Mouse (Mus musculus): ENCODE measurements at regions not wholly inside any gene's neighbourhood (a gene's known extent, or its start where the extent isn't known, plus 50 kb on each side); places are given as distances from the start of the nearest gene placed in this dataset.

GRCm38 (mm10) chr13:101509946-101510345, 258.1 kb downstream of the Pik3r1 start:
- TF ChIP-seq TCF3 (IDR thresholded peaks at IDR 0.05; ENCODE audit: insufficient read length, low read depth) (no peak), MYOD1 (IDR thresholded peaks at IDR 0.05; ENCODE audit: control insufficient read depth in 1 of 3, insufficient read length in 2 of 3, low read depth in 2 of 3) (no peak), MAX (IDR thresholded peaks at IDR 0.05; ENCODE audit: low read depth) (no peak), CEBPB (IDR thresholded peaks at IDR 0.05; ENCODE audit: insufficient read depth, poor library complexity, severe bottlenecking) (no peak), TCF12 (IDR thresholded peaks at IDR 0.05; ENCODE audit: insufficient read depth, poor library complexity, severe bottlenecking) (no peak), SRF (IDR thresholded peaks at IDR 0.05; ENCODE audit: control insufficient read depth, insufficient read length, low read depth) (no peak), E2F4 (IDR thresholded peaks at IDR 0.05; ENCODE audit: insufficient read depth) (no peak), POLR2A (IDR thresholded peaks at IDR 0.05; ENCODE audit: insufficient read length, low read depth) (no peak), MYOG (IDR thresholded peaks at IDR 0.05; ENCODE audit: control insufficient read depth in 1 of 3, insufficient read depth in 1 of 3, insufficient read length in 2 of 3, low read depth in 2 of 3) (no peak), POLR2AphosphoS2 (IDR thresholded peaks at IDR 0.05; ENCODE audit: insufficient read length, low read depth) (no peak), REST (IDR thresholded peaks at IDR 0.05; ENCODE audit: insufficient read depth, insufficient read length) (no peak), USF1 (IDR thresholded peaks at IDR 0.05; ENCODE audit: low read depth) (no peak)
- Histone ChIP-seq H3K36me3 (ENCODE audit: control insufficient read depth, insufficient read depth) (no peaks in the 10 kb centered on the region), H3K27me3 (ENCODE audit: control insufficient read depth, insufficient read depth, insufficient read length) (no peaks in the 10 kb centered on the region), H3ac (ENCODE audit: control insufficient read depth, insufficient read length) (no peak overlapping the region), H3K79me2 (ENCODE audit: control insufficient read depth, insufficient read depth) (no peaks in the 10 kb centered on the region), H3K4me2 (ENCODE audit: low read depth) (no peak overlapping the region), H3K4me3 (no peak overlapping the region)

DNA sequence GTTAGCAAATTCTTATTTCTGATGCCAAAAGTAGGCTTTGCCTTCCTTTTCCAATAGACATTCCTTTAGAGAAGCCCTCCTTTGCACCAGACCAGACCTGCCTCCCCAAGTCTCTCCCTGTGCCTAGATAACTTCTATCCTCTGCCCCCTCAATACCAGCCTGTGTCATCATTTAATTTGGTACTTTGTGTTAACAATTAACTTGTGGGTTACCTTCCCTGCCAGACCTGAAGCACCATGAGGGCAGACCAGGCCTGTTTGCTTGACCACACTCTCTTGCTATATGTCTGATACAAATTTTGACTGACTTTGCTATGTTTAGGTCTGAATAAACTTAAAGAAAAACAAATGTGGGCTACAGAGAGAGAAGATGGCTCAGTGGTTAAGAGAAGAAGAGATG, 259.7 kb downstream of the Pik3r1 start:
- no peak overlapping the region for H3K4me3 ChIP-seq
- H3K79me2 ChIP-seq (ENCODE audit: control insufficient read depth, insufficient read depth): no peaks in the 10 kb centered on the region
- H3K27me3 ChIP-seq (ENCODE audit: control insufficient read depth, insufficient read depth, insufficient read length): no peaks in the 10 kb centered on the region
- H3K4me2 ChIP-seq (ENCODE audit: low read depth): no peak overlapping the region
- H3ac ChIP-seq (ENCODE audit: control insufficient read depth, insufficient read length): no peak overlapping the region
- no peak for TF ChIP-seq TCF12 (IDR thresholded peaks at IDR 0.05; ENCODE audit: insufficient read depth, poor library complexity, severe bottlenecking)
- TF ChIP-seq USF1 (IDR thresholded peaks at IDR 0.05; ENCODE audit: low read depth): no peak
- no peak for TF ChIP-seq E2F4 (IDR thresholded peaks at IDR 0.05; ENCODE audit: insufficient read depth)
- no peak for TF ChIP-seq MYOG (IDR thresholded peaks at IDR 0.05; ENCODE audit: control insufficient read depth in 1 of 3, insufficient read depth in 1 of 3, insufficient read length in 2 of 3, low read depth in 2 of 3)
- no peak for TF ChIP-seq SRF (IDR thresholded peaks at IDR 0.05; ENCODE audit: control insufficient read depth, insufficient read length, low read depth)
- TF ChIP-seq MYOD1 (IDR thresholded peaks at IDR 0.05; ENCODE audit: control insufficient read depth in 1 of 3, insufficient read length in 2 of 3, low read depth in 2 of 3): no peak
- no peak for TF ChIP-seq TCF3 (IDR thresholded peaks at IDR 0.05; ENCODE audit: insufficient read length, low read depth)
- no peak for TF ChIP-seq CEBPB (IDR thresholded peaks at IDR 0.05; ENCODE audit: insufficient read depth, poor library complexity, severe bottlenecking)
- no peak for TF ChIP-seq POLR2AphosphoS2 (IDR thresholded peaks at IDR 0.05; ENCODE audit: insufficient read length, low read depth)
- TF ChIP-seq MAX (IDR thresholded peaks at IDR 0.05; ENCODE audit: low read depth): no peak
- TF ChIP-seq REST (IDR thresholded peaks at IDR 0.05; ENCODE audit: insufficient read depth, insufficient read length): no peak
- no peak for TF ChIP-seq POLR2A (IDR thresholded peaks at IDR 0.05; ENCODE audit: insufficient read length, low read depth)
- H3K36me3 ChIP-seq (ENCODE audit: control insufficient read depth, insufficient read depth): no peaks in the 10 kb centered on the region

DNA sequence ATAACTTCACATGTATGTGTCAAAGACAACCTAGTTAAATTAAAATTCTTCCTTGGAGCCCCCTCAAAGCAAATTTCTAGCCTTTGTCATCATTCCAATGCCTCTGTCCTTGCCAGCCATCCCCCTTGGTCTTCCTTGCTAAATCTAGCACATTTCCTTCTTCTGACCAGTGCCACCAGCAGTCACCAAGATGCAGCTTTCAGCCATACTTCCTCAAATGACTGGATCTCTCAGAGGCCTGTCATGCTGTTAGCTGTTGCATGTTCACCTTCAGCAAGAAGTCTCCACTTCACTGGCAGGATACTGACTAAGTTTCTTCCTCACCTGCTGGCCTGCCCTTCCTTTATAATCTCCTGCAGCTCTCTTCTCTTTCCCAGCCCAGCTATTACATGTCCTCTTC, 261.3 kb downstream of the Pik3r1 start:
- no peak for TF ChIP-seq TCF3 (IDR thresholded peaks at IDR 0.05; ENCODE audit: insufficient read length, low read depth)
- TF ChIP-seq CEBPB (IDR thresholded peaks at IDR 0.05; ENCODE audit: insufficient read depth, poor library complexity, severe bottlenecking): no peak
- TF ChIP-seq POLR2AphosphoS2 (IDR thresholded peaks at IDR 0.05; ENCODE audit: insufficient read length, low read depth): no peak
- no peak for TF ChIP-seq MAX (IDR thresholded peaks at IDR 0.05; ENCODE audit: low read depth)
- no peak for TF ChIP-seq POLR2A (IDR thresholded peaks at IDR 0.05; ENCODE audit: insufficient read length, low read depth)
- TF ChIP-seq MYOG (IDR thresholded peaks at IDR 0.05; ENCODE audit: control insufficient read depth in 1 of 3, insufficient read depth in 1 of 3, insufficient read length in 2 of 3, low read depth in 2 of 3): no peak
- TF ChIP-seq USF1 (IDR thresholded peaks at IDR 0.05; ENCODE audit: low read depth): no peak
- no peak for TF ChIP-seq REST (IDR thresholded peaks at IDR 0.05; ENCODE audit: insufficient read depth, insufficient read length)
- Histone ChIP-seq H3ac (ENCODE audit: control insufficient read depth, insufficient read length) (no peak overlapping the region), H3K79me2 (ENCODE audit: control insufficient read depth, insufficient read depth) (no peaks in the 10 kb centered on the region)

DNA sequence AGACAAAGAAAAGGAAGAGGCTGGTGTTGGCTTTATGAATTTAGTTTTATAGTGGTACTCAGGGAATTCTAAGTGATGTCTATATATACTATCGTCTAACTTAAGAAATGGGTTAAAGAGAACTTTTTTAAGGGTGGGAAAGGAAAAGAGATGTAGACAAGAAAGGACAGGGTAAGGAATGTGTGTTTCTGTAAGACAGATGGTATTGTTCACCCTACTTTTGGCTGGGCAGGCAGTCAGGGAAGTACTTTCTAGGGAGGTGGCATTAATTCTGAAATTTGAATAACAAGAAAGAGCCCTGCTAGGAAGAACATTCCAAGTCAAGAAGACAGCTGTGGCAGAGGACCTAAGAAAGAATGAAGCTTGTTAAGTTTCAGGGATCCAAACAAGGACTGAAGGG, 263.0 kb downstream of the Pik3r1 start:
- H3K36me3 ChIP-seq (ENCODE audit: control insufficient read depth, insufficient read depth): no peaks in the 10 kb centered on the region
- no peak overlapping the region for H3K4me2 ChIP-seq (ENCODE audit: low read depth)
- TF ChIP-seq REST (IDR thresholded peaks at IDR 0.05; ENCODE audit: insufficient read depth, insufficient read length): no peak
- no peak for TF ChIP-seq CEBPB (IDR thresholded peaks at IDR 0.05; ENCODE audit: insufficient read depth, poor library complexity, severe bottlenecking)
- TF ChIP-seq POLR2A (IDR thresholded peaks at IDR 0.05; ENCODE audit: insufficient read length, low read depth): no peak
- TF ChIP-seq USF1 (IDR thresholded peaks at IDR 0.05; ENCODE audit: low read depth): no peak
- TF ChIP-seq MYOD1 (IDR thresholded peaks at IDR 0.05; ENCODE audit: control insufficient read depth in 1 of 3, insufficient read length in 2 of 3, low read depth in 2 of 3): no peak
- no peak for TF ChIP-seq E2F4 (IDR thresholded peaks at IDR 0.05; ENCODE audit: insufficient read depth)
- TF ChIP-seq TCF12 (IDR thresholded peaks at IDR 0.05; ENCODE audit: insufficient read depth, poor library complexity, severe bottlenecking): no peak
- no peak overlapping the region for H3ac ChIP-seq (ENCODE audit: control insufficient read depth, insufficient read length)
- H3K79me2 ChIP-seq (ENCODE audit: control insufficient read depth, insufficient read depth): no peaks in the 10 kb centered on the region
- no peak overlapping the region for H3K4me3 ChIP-seq
- H3K27me3 ChIP-seq (ENCODE audit: control insufficient read depth, insufficient read depth, insufficient read length): no peaks in the 10 kb centered on the region

More for the DNA sequence above, 261.3 kb downstream of the Pik3r1 start:
- Histone ChIP-seq H3K4me3 (no peak overlapping the region), H3K36me3 (ENCODE audit: control insufficient read depth, insufficient read depth) (no peaks in the 10 kb centered on the region), H3K4me2 (ENCODE audit: low read depth) (no peak overlapping the region), H3K27me3 (ENCODE audit: control insufficient read depth, insufficient read depth, insufficient read length) (no peaks in the 10 kb centered on the region)

DNA sequence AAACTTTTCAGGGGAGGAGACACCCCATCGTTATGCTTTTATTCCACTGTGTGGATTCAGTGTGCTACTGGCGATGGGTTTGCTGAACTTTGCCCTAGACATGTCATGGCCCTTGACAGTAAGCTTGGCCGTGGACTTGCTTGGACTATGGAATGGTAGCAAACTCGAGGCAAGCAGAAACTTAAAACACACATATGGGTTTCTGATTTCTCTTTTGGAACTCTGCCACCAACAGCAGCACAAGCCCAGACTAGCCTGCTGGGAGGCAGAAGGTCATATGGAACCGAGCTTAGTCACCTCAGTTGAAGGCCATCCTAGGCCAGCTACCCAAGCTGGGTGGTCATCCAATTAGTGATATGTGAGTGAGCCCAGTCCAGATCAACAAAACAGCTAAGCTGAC, 263.8 kb downstream of the Pik3r1 start:
- Histone ChIP-seq H3K27me3 (ENCODE audit: control insufficient read depth, insufficient read depth, insufficient read length) (no peaks in the 10 kb centered on the region), H3K79me2 (ENCODE audit: control insufficient read depth, insufficient read depth) (no peaks in the 10 kb centered on the region), H3K4me2 (ENCODE audit: low read depth) (no peak overlapping the region), H3K4me3 (no peak overlapping the region), H3ac (ENCODE audit: control insufficient read depth, insufficient read length) (no peak overlapping the region), H3K36me3 (ENCODE audit: control insufficient read depth, insufficient read depth) (no peaks in the 10 kb centered on the region)
- TF ChIP-seq POLR2AphosphoS2 (IDR thresholded peaks at IDR 0.05; ENCODE audit: insufficient read length, low read depth) (no peak), MAX (IDR thresholded peaks at IDR 0.05; ENCODE audit: low read depth) (no peak), TCF3 (IDR thresholded peaks at IDR 0.05; ENCODE audit: insufficient read length, low read depth) (no peak), TCF12 (IDR thresholded peaks at IDR 0.05; ENCODE audit: insufficient read depth, poor library complexity, severe bottlenecking) (no peak), CEBPB (IDR thresholded peaks at IDR 0.05; ENCODE audit: insufficient read depth, poor library complexity, severe bottlenecking) (no peak), POLR2A (IDR thresholded peaks at IDR 0.05; ENCODE audit: insufficient read length, low read depth) (no peak), MYOG (IDR thresholded peaks at IDR 0.05; ENCODE audit: control insufficient read depth in 1 of 3, insufficient read depth in 1 of 3, insufficient read length in 2 of 3, low read depth in 2 of 3) (no peak), REST (IDR thresholded peaks at IDR 0.05; ENCODE audit: insufficient read depth, insufficient read length) (no peak), USF1 (IDR thresholded peaks at IDR 0.05; ENCODE audit: low read depth) (no peak), SRF (IDR thresholded peaks at IDR 0.05; ENCODE audit: control insufficient read depth, insufficient read length, low read depth) (no peak), E2F4 (IDR thresholded peaks at IDR 0.05; ENCODE audit: insufficient read depth) (no peak), MYOD1 (IDR thresholded peaks at IDR 0.05; ENCODE audit: control insufficient read depth in 1 of 3, insufficient read length in 2 of 3, low read depth in 2 of 3) (no peak)
